Comparison of ENCODE assay signal across 18 mouse cellular contexts in genomic region chr7:28582841-28583240, GRCm38 (mm10). TPM values are rescaled to one million over a fixed set of nuclear protein-coding genes. Genes with fewer than 3 reads are reported as not detected.
A peak's percentile ranks its signal among the peaks of the same experiment; 100 is the strongest.
DNase-seq lines count a peak whose midpoint lies in the region; ATAC-seq and TF ChIP-seq lines count a peak whose summit lies in the region.
"Had no signal": no experiment of that assay in that cellular context is flagged by ENCODE, and none has a peak within 500 bp of the region (broad histone marks: within the 10 kb centered on the region; RNA-seq: fewer than 3 reads in every experiment).

No protein-coding gene starts in this region.

- no peak overlapping the region for H3K4me3 ChIP-seq in hindbrain, embryonic 14.5 days (replicated peaks; ENCODE audit: low read length)
- H3K4me3 ChIP-seq in hindbrain, embryonic 11.5 days (ENCODE audit: low read depth, low read length) = no peak overlapping the region
- no peak overlapping the region for H3K4me3 ChIP-seq in bone marrow, adult 2 months (replicated peaks; ENCODE audit: control insufficient read depth, low read depth, low read length)
- H3K4me3 ChIP-seq in intestine, embryonic 14.5 days (ENCODE audit: low read depth, low read length) = no peak overlapping the region
- H3K4me3 ChIP-seq: limb, embryonic 15.5 days; midbrain, embryonic 12.5 days; neural tube, embryonic 12.5 days had no signal

- no peak for ATAC-seq in hindbrain, embryonic 14.5 days (ENCODE audit: low FRiP score)
- ATAC-seq in hindbrain, embryonic 11.5 days (ENCODE audit: low FRiP score) = no peak
- no peak for ATAC-seq in intestine, embryonic 14.5 days (replicated peaks; ENCODE audit: low FRiP score, low TSS enrichment, low read depth)
- peak; percentile 21; the same call in 1 of the 2 replicates for ATAC-seq in megakaryocyte progenitor cell, adult 5-6 weeks (replicated peaks; ENCODE audit: poor library complexity)
- ATAC-seq: CD4-positive, CD25-positive, alpha-beta regulatory T cell, adult 4 months had no signal

- no peak for DNase-seq in hindbrain, embryonic 14.5 days (ENCODE audit: low spot score)
- DNase-seq in hindbrain, embryonic 11.5 days (ENCODE audit: low spot score) = no peak
- DNase-seq in intestine, embryonic 14.5 days (ENCODE audit: low spot score) = no peak
- no peak for DNase-seq in spleen, adult 18-20 months
- no peak for DNase-seq in urinary bladder, postnatal 10 days (ENCODE audit: low spot score)
- DNase-seq in gastrocnemius, adult 18-20 months (ENCODE audit: low spot score) = no peak
- DNase-seq: cerebellum, postnatal 14 days; gastrocnemius, postnatal 10 days had no signal

- WGBS in hindbrain, embryonic 14.5 days = 76% methylated on average over 11 of the region's 11 CpGs
- 92% methylated on average over 11 of the region's 11 CpGs for WGBS in hindbrain, embryonic 11.5 days
- WGBS in bone marrow, adult 2 months = 61% methylated on average over 11 of the region's 11 CpGs
- 69% methylated on average over 11 of the region's 11 CpGs for WGBS in intestine, embryonic 14.5 days

- H3K4me2 ChIP-seq in hindbrain, embryonic 14.5 days (replicated peaks) = 0 out of 2 replicates have a peak overlapping the region, but pooled peaks have one; percentile 1
- no peak overlapping the region for H3K4me2 ChIP-seq in hindbrain, embryonic 11.5 days (replicated peaks; ENCODE audit: low read depth, low read length)
- no peak overlapping the region for H3K4me2 ChIP-seq in intestine, embryonic 14.5 days (ENCODE audit: low read length)
- H3K4me2 ChIP-seq: limb, embryonic 15.5 days; midbrain, embryonic 12.5 days; neural tube, embryonic 12.5 days had no signal

- no peaks in the 10 kb centered on the region for H3K27me3 ChIP-seq in hindbrain, embryonic 14.5 days (ENCODE audit: control insufficient read depth, insufficient read depth, low read length)
- H3K27me3 ChIP-seq in hindbrain, embryonic 11.5 days (ENCODE audit: control insufficient read depth, insufficient read depth, low read length) = no peaks in the 10 kb centered on the region
- no peaks in the 10 kb centered on the region for H3K27me3 ChIP-seq in intestine, embryonic 14.5 days (replicated peaks; ENCODE audit: control insufficient read depth, insufficient read depth, low read length)
- H3K27me3 ChIP-seq: limb, embryonic 15.5 days; midbrain, embryonic 12.5 days; neural tube, embryonic 12.5 days had no signal

- H3K27ac ChIP-seq in hindbrain, embryonic 14.5 days = peak overlapping the region; percentile 34; the same call in 1 of the 2 replicates
- H3K27ac ChIP-seq in hindbrain, embryonic 11.5 days (ENCODE audit: low read depth, low read length) = no peak overlapping the region
- H3K27ac ChIP-seq in bone marrow, adult 2 months (ENCODE audit: control insufficient read depth, insufficient read depth, low read depth, low read length, poor library complexity) = peak overlapping the region; percentile 19; the same call in 1 of the 2 replicates
- peak overlapping the region; percentile 52 for H3K27ac ChIP-seq in intestine, embryonic 14.5 days (ENCODE audit: low read depth)
- H3K27ac ChIP-seq: limb, embryonic 15.5 days; midbrain, embryonic 12.5 days; neural tube, embryonic 12.5 days had no signal

- no peaks in the 10 kb centered on the region for H3K36me3 ChIP-seq in hindbrain, embryonic 14.5 days (replicated peaks; ENCODE audit: control insufficient read depth, insufficient read depth)
- H3K36me3 ChIP-seq in hindbrain, embryonic 11.5 days (ENCODE audit: control insufficient read depth, insufficient read depth, low read length) = no peaks in the 10 kb centered on the region
- no peaks in the 10 kb centered on the region for H3K36me3 ChIP-seq in intestine, embryonic 14.5 days (ENCODE audit: control insufficient read depth, insufficient read depth, low read length)
- H3K36me3 ChIP-seq: limb, embryonic 15.5 days; neural tube, embryonic 12.5 days had no signal

- no peaks in the 10 kb centered on the region for H3K9me3 ChIP-seq in hindbrain, embryonic 14.5 days (ENCODE audit: control insufficient read depth, low read length)
- no peaks in the 10 kb centered on the region for H3K9me3 ChIP-seq in hindbrain, embryonic 11.5 days (ENCODE audit: control insufficient read depth, low read length)
- H3K9me3 ChIP-seq in intestine, embryonic 14.5 days (ENCODE audit: control insufficient read depth, low read length) = no peaks in the 10 kb centered on the region
- H3K9me3 ChIP-seq: limb, embryonic 15.5 days; midbrain, embryonic 12.5 days; neural tube, embryonic 12.5 days had no signal

- peaks cover 11% of the 10 kb centered on the region; the same call in 1 of the 2 replicates for H3K4me1 ChIP-seq in hindbrain, embryonic 14.5 days (replicated peaks; ENCODE audit: control insufficient read depth, insufficient read depth, low read length)
- peaks cover 7% of the 10 kb centered on the region for H3K4me1 ChIP-seq in hindbrain, embryonic 11.5 days (replicated peaks; ENCODE audit: control insufficient read depth, insufficient read depth, low read length)
- peaks cover 5% of the 10 kb centered on the region; the same call in 1 of the 2 replicates for H3K4me1 ChIP-seq in bone marrow, adult 2 months (ENCODE audit: control insufficient read depth, insufficient read depth, low read length)
- H3K4me1 ChIP-seq in intestine, embryonic 14.5 days (replicated peaks; ENCODE audit: control insufficient read depth, insufficient read depth, low read length) = peaks cover 54% of the 10 kb centered on the region

- TF ChIP-seq POLR2A in bone marrow, adult 2 months (IDR thresholded peaks at IDR 0.05; ENCODE audit: borderline replicate concordance, control insufficient read depth, low read depth, low read length) = no peak

- no peak for TF ChIP-seq CTCF in bone marrow, adult 2 months (IDR thresholded peaks at IDR 0.05; ENCODE audit: control insufficient read depth, insufficient read depth, low read length)

- H3K9ac ChIP-seq in hindbrain, embryonic 14.5 days = no peak overlapping the region
- H3K9ac ChIP-seq in hindbrain, embryonic 11.5 days (ENCODE audit: low read depth, low read length) = no peak overlapping the region
- no peak overlapping the region for H3K9ac ChIP-seq in intestine, embryonic 14.5 days (ENCODE audit: low read length)
- H3K9ac ChIP-seq: limb, embryonic 15.5 days; midbrain, embryonic 12.5 days; neural tube, embryonic 12.5 days had no signal

RNA-seq across cellular contexts. Expression of gene Samd4b, which starts 15.1 kb away (rescaled TPM):
- 26.8 and 27.6 TPM in 2 replicates for polyA plus RNA-seq in hindbrain, embryonic 14.5 days (2014; fragmentation: Nextera tagmentation; extraction: Ambion mirVana)
- polyA plus RNA-seq in hindbrain, embryonic 11.5 days (2014; fragmentation: Nextera tagmentation; extraction: Ambion mirVana) = 25.3 and 27.4 TPM in 2 replicates
- 5.4 and 25.2 TPM in 2 replicates for polyA plus RNA-seq in bone marrow, adult 2 months (2011; ENCODE audit: insufficient read depth, insufficient read length, low replicate concordance, missing spikeins)
- polyA plus RNA-seq in intestine, embryonic 14.5 days (2014; fragmentation: Nextera tagmentation; extraction: Ambion mirVana) = 26.7 and 27.7 TPM in 2 replicates
- total RNA-seq in megakaryocyte progenitor cell, adult 5-6 weeks (2015) = 20.7 TPM in 2 replicates
- total RNA-seq in megakaryocyte progenitor cell, adult 5-6 weeks (2017) = 2.7 and 4.3 TPM in 2 replicates
- total RNA-seq in gastrocnemius, adult 18-20 months (2021) = 10 to 100 TPM; 13.8 to 15.2 TPM

RNA-seq across cellular contexts. Expression of gene Pak4, which starts 15.1 kb away (rescaled TPM):
- polyA plus RNA-seq in hindbrain, embryonic 14.5 days (2014; fragmentation: Nextera tagmentation; extraction: Ambion mirVana) = 13.2 and 14.2 TPM in 2 replicates
- polyA plus RNA-seq in hindbrain, embryonic 11.5 days (2014; fragmentation: Nextera tagmentation; extraction: Ambion mirVana) = 30.5 and 32.6 TPM in 2 replicates
- polyA plus RNA-seq in bone marrow, adult 2 months (2011; ENCODE audit: insufficient read depth, insufficient read length, low replicate concordance, missing spikeins) = 6.1 and 13.6 TPM in 2 replicates
- polyA plus RNA-seq in intestine, embryonic 14.5 days (2014; fragmentation: Nextera tagmentation; extraction: Ambion mirVana) = 50.2 and 50.8 TPM in 2 replicates
- 5.6 and 6.4 TPM in 2 replicates for total RNA-seq in megakaryocyte progenitor cell, adult 5-6 weeks (2015)
- total RNA-seq in megakaryocyte progenitor cell, adult 5-6 weeks (2017) = 3.3 and 3.9 TPM in 2 replicates
- 1 to 10 TPM; 2.2 to 3.8 TPM for total RNA-seq in gastrocnemius, adult 18-20 months (2021)

RNA-seq across cellular contexts. Expression of gene Nccrp1, which starts 35.8 kb away (rescaled TPM):
- 0.12 and 0.13 TPM in 2 replicates for polyA plus RNA-seq in hindbrain, embryonic 14.5 days (2014; fragmentation: Nextera tagmentation; extraction: Ambion mirVana)
- not detected in 2 replicates for polyA plus RNA-seq in hindbrain, embryonic 11.5 days (2014; fragmentation: Nextera tagmentation; extraction: Ambion mirVana)
- not detected in 2 replicates for polyA plus RNA-seq in bone marrow, adult 2 months (2011; ENCODE audit: insufficient read depth, insufficient read length, low replicate concordance, missing spikeins)
- polyA plus RNA-seq in intestine, embryonic 14.5 days (2014; fragmentation: Nextera tagmentation; extraction: Ambion mirVana) = not detected in 2 replicates
- not detected in 2 replicates for total RNA-seq in megakaryocyte progenitor cell, adult 5-6 weeks (2015)
- total RNA-seq in megakaryocyte progenitor cell, adult 5-6 weeks (2017) = not detected in 2 replicates
- not detected for total RNA-seq in gastrocnemius, adult 18-20 months (2021)
- total RNA-seq: gastrocnemius, postnatal 10 days had no signal
- polyA plus RNA-seq: CD4-positive, CD25-positive, alpha-beta regulatory T cell, adult 4 months; heart, postnatal 0 days; midbrain, embryonic 12.5 days; neural tube, embryonic 12.5 days had no signal

RNA-seq across cellular contexts. Expression of gene Sycn, which starts 42.2 kb away (rescaled TPM):
- polyA plus RNA-seq in hindbrain, embryonic 14.5 days (2014; fragmentation: Nextera tagmentation; extraction: Ambion mirVana) = not detected in 2 replicates
- polyA plus RNA-seq in hindbrain, embryonic 11.5 days (2014; fragmentation: Nextera tagmentation; extraction: Ambion mirVana) = not detected in 2 replicates
- not detected in 2 replicates for polyA plus RNA-seq in bone marrow, adult 2 months (2011; ENCODE audit: insufficient read depth, insufficient read length, low replicate concordance, missing spikeins)
- 15.7 and 17.9 TPM in 2 replicates for polyA plus RNA-seq in intestine, embryonic 14.5 days (2014; fragmentation: Nextera tagmentation; extraction: Ambion mirVana)
- total RNA-seq in megakaryocyte progenitor cell, adult 5-6 weeks (2015) = not detected in 2 replicates
- not detected in 2 replicates for total RNA-seq in megakaryocyte progenitor cell, adult 5-6 weeks (2017)
- not detected for total RNA-seq in gastrocnemius, adult 18-20 months (2021)
- total RNA-seq: gastrocnemius, postnatal 10 days; layer of hippocampus, postnatal 14 days had no signal
- polyA plus RNA-seq: CD4-positive, CD25-positive, alpha-beta regulatory T cell, adult 4 months; embryonic facial prominence, embryonic 14.5 days; heart, postnatal 0 days; limb, embryonic 15.5 days; midbrain, embryonic 12.5 days; neural tube, embryonic 12.5 days had no signal

RNA-seq across cellular contexts. Expression of gene Acp7, which starts 48.3 kb away (rescaled TPM):
- 0.33 and 0.51 TPM in 2 replicates for polyA plus RNA-seq in hindbrain, embryonic 14.5 days (2014; fragmentation: Nextera tagmentation; extraction: Ambion mirVana)
- polyA plus RNA-seq in hindbrain, embryonic 11.5 days (2014; fragmentation: Nextera tagmentation; extraction: Ambion mirVana) = not detected in 2 replicates
- polyA plus RNA-seq in bone marrow, adult 2 months (2011; ENCODE audit: insufficient read depth, insufficient read length, low replicate concordance, missing spikeins) = not detected in 2 replicates
- not detected in 2 replicates for polyA plus RNA-seq in intestine, embryonic 14.5 days (2014; fragmentation: Nextera tagmentation; extraction: Ambion mirVana)
- not detected in 2 replicates for total RNA-seq in megakaryocyte progenitor cell, adult 5-6 weeks (2015)
- not detected in 2 replicates for total RNA-seq in megakaryocyte progenitor cell, adult 5-6 weeks (2017)
- total RNA-seq in gastrocnemius, adult 18-20 months (2021) = not detected
- total RNA-seq: gastrocnemius, postnatal 10 days had no signal
- polyA plus RNA-seq: CD4-positive, CD25-positive, alpha-beta regulatory T cell, adult 4 months; heart, postnatal 0 days; kidney, adult 2 months; midbrain, embryonic 12.5 days; neural tube, embryonic 12.5 days had no signal
